Mouse (Mus musculus) layer of hippocampus, adult 6 months (tissue): ENCODE data around the gene Tgtp2. TPM values are rescaled to one million over a fixed set of nuclear protein-coding genes. Genes with fewer than 3 reads are reported as not detected.

Experiments used
- long read RNA-seq, 2 experiments: library from polyadenylated mRNA; unstranded; transcript quantifications; one replicate each; pipeline ENCODE4 v2.0.0; 2019 to 2020
- polyA plus RNA-seq: library from polyadenylated mRNA; unstranded; fragments of <200 nt; fragmentation: Nextera tagmentation; gene quantifications from 2 replicates; pipeline ENCODE4 v1.2.3, GENCODE M21; 2021

Tgtp2 gene
- 1.2 and 1.8 TPM in 2 replicates for polyA plus RNA-seq
- long read RNA-seq, experiment 1, transcript Tgtp2-201 (2 exons, 2,810 nt) = major isoform, 6 of 6 reads
- long read RNA-seq, experiment 1, partial matches to known transcripts = 0 of 6 reads
- long read RNA-seq, experiment 1, other reads (novel, unspliced or antisense) = 0 of 6 reads
- long read RNA-seq, experiment 2, transcript Tgtp2-201 (2 exons, 2,810 nt) = major isoform, 15 of 15 reads
- long read RNA-seq, experiment 2, partial matches to known transcripts = 0 of 15 reads
- long read RNA-seq, experiment 2, other reads (novel, unspliced or antisense) = 0 of 15 reads

DNA sequence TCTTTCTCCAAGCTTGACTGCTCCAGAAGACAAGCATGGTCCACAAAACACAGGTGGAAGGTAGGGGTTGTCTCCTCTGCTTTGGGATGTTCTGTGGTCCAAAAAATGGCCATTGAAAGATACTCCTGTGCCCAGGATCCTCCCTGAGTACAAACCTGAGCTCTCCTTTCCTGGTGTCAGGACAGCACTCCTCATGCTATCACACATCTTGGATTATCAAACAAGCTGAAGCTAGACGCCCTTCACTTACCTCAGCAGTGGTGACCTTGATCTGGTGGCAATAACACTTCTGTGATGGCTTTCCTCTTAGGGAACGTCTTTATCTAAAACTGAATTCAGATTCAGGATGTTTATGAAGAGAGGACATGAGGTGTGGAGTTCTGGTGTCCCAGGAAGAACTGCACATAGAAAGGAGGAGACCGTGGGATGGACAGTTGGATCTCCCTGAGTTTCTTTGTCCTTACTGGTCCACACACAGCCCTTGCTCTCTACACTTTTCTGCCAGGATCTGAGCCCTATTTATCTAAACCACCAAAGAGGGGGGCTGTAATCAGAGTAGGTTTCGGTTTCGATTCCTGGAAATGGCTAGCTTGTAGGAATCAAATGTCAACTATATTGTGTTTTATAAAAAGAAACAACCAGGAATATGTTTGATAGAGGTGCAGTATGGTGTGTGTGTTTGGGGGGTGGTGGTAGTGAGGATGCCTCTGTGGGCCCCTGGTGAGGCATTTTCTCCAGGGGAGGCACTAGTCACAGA is at the start of gene Tgtp2:
Tgtp2 (minus strand) TSS at position 494 of the 757 bp plus-strand sequence.

DNA sequence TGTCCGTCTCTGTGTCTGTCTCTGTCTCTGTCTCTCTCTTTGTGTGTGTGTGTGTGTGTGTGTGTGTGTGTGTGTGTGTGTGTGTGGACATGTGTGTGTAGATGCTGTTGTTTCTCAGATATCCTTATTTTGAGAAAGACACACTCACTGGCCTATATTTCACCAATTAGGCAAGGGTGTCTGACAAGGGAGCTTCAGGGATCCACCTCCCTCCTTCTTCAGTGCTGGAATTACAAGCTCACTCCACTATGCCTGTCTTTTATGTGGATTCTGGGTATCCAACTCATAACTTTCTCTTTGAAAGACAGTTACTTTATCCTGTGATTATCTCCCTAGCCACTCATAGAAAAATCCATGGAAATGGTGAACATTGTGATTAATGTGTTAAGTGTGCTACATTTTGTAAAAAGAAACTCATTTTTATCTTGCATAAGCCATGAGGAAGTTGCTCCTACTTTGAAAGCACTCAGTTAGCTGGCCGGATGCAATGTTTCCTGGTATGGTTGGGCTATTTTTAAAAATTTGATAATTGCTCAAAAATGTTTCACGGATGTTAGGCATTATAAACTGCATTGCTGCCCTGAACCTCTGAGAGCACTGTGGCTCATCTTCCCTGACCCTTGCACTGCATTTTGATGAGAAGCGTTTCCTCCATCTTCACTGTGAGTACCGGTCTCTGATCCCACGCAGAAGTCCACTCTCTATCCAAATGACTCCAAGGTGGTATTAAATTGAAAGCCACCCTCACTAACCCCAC is 12.2 kb upstream of the Tgtp2 start, which contains the start of gene Ifi47:
Ifi47 (plus strand) TSS at position 587 of the 757 bp plus-strand sequence.

DNA sequence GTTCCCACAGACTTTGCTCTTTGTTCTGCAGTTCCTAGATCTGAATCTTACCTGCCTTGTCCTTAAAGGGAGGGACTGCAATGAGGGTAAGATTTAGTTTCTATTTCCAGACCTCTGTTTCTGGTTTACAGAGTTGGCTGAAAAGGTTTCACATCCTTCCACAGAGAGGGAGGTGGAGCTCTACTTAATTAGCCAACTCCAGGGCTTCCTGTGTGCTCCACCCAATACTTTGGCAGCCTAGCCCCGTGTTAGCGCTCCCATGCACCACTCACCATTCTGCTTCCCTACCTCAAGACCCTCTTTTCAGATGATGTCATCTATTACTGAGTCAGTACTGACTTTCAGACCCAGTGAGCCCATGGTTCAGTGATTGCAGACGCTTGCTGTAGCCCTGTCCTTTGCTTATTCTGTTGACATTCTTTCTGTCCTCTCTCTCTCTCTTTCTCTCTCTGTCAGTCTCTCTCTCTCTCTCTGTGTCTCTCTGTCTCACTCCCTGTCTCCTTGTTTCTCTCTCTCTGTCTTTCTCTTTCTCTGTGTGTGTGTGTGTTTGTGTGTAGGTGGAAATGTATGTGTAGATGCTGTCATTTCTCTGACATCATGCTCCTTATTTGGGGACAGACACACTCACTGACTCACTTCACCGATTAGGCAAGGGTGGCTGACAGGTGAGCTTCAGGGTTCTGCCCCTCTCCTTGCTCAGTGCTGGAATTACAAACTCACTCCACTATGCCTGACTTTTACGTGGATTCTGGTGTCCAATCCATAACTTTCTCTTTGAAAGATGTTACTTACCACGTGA is 12.7 kb downstream of the Tgtp2 start, which contains the start of gene 9930111J21Rik2:
9930111J21Rik2 (minus strand) TSS at position 150 of the 799 bp plus-strand sequence.

Other genes with a start within 250 kb of the Tgtp2 start
- 2.9 and 3.2 TPM in 2 replicates for gene Trim41, start 246.9 kb downstream of the Tgtp2 start, polyA plus RNA-seq
- gene Trim7, start 238.1 kb downstream of the Tgtp2 start, polyA plus RNA-seq = 0.53 and 0.62 TPM in 2 replicates
- 0.18 TPM in 1 of 2 replicates, not detected in the other for gene Gm12184, start 237.6 kb downstream of the Tgtp2 start, polyA plus RNA-seq
- gene Irgm1, start 192.5 kb downstream of the Tgtp2 start, polyA plus RNA-seq = 10.0 and 13.6 TPM in 2 replicates
- 0.15 TPM in 2 replicates for gene Gm5431, start 162.0 kb downstream of the Tgtp2 start, polyA plus RNA-seq
- gene Psme2b, start 118.0 kb downstream of the Tgtp2 start, polyA plus RNA-seq = 3.0 and 3.3 TPM in 2 replicates
- not detected in 2 replicates for gene Olfr56, start 85.3 kb downstream of the Tgtp2 start, polyA plus RNA-seq
- 0.62 and 0.63 TPM in 2 replicates for gene 9930111J21Rik1, start 84.8 kb downstream of the Tgtp2 start, polyA plus RNA-seq
- gene Gm12185, start 72.0 kb downstream of the Tgtp2 start, polyA plus RNA-seq = 0.03 TPM in 1 of 2 replicates, not detected in the other
- gene Tgtp1, start 70.0 kb downstream of the Tgtp2 start, polyA plus RNA-seq = 0.95 and 3.9 TPM in 2 replicates
- gene 9930111J21Rik2, start 13.0 kb downstream of the Tgtp2 start, polyA plus RNA-seq = 0.38 and 0.40 TPM in 2 replicates
- 2.1 and 2.3 TPM in 2 replicates for gene Ifi47, start 12.4 kb upstream of the Tgtp2 start, polyA plus RNA-seq
- gene Olfr1396, start 50.7 kb upstream of the Tgtp2 start, polyA plus RNA-seq = not detected in 2 replicates
- not detected in 2 replicates for gene Olfr1395, start 78.1 kb upstream of the Tgtp2 start, polyA plus RNA-seq
- gene Olfr1394, start 90.2 kb upstream of the Tgtp2 start, polyA plus RNA-seq = not detected in 2 replicates
- not detected in 2 replicates for gene Btnl9, start 123.0 kb upstream of the Tgtp2 start, polyA plus RNA-seq
- gene Zfp62, start 139.1 kb upstream of the Tgtp2 start, polyA plus RNA-seq = 11.0 and 11.7 TPM in 2 replicates
- gene Mgat1, start 180.0 kb upstream of the Tgtp2 start, polyA plus RNA-seq = 11.2 and 11.8 TPM in 2 replicates
- not detected in 2 replicates for gene Olfr1393, start 214.1 kb upstream of the Tgtp2 start, polyA plus RNA-seq
- not detected in 2 replicates for gene Olfr1392, start 221.1 kb upstream of the Tgtp2 start, polyA plus RNA-seq
- gene Olfr10, start 240.5 kb upstream of the Tgtp2 start, polyA plus RNA-seq = not detected in 2 replicates